Mouse (Mus musculus): ENCODE data around the gene Crtc1.

GRCm38 (mm10) chr8:70359411-70359810 lies 80.0 kb downstream of the Crtc1 start:
- TF ChIP-seq CTCF (IDR thresholded peaks at IDR 0.05; ENCODE audit: extremely low read depth, insufficient read depth, low read length) (no peak), POLR2A (IDR thresholded peaks at IDR 0.05; ENCODE audit: extremely low read depth, insufficient read depth, low read length) (no peak)

Measured in cortical plate, adult 2 months (tissue).